Mouse (Mus musculus): ENCODE measurements at regions not wholly inside any gene's neighbourhood (a gene's known extent, or its start where the extent isn't known, plus 50 kb on each side); places are given as distances from the start of the nearest gene placed in this dataset.

DNA sequence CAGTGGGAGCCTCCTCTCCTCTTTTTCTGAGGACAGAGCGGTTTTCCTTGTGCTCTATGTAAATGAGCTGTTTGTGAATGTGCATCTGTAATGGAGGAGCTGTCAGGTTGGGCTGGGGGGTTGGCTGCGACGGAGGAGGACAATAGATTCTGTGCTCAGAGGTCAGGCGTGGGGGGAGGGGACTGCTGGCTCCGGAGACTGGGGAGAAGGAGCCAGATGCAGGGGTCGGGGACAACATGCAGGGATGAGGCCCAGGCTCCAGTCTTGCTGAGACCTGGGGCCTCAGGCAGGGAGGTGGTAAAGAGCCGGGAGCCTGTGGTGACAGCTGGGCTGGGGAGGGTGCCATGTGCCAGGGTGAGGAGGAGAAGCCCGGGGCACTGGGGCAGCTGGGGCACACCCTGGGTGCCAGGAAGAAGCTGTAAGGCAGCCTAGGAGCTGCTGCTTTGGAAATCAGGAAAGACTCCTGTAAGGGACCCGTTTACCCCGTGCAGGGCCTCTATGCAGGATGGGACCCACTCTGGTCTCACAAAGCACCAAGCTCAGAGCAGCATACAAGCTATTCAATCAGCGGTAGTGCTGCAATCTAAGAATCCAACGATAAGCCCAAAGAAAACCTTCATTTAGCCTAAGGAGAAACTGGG lies 124.5 kb downstream of the 3100002H09Rik start:
- no peak for TF ChIP-seq CTCF (IDR thresholded peaks at IDR 0.05; ENCODE audit: control insufficient read depth, insufficient read depth, insufficient read length)
- no peak for TF ChIP-seq MAX (IDR thresholded peaks at IDR 0.05)
- no peak for TF ChIP-seq USF1 (IDR thresholded peaks at IDR 0.05; ENCODE audit: low read depth)
- TF ChIP-seq CEBPB (IDR thresholded peaks at IDR 0.05; ENCODE audit: low read depth): no peak
- no peak for TF ChIP-seq MYOG (IDR thresholded peaks at IDR 0.05; ENCODE audit: control insufficient read depth, extremely low read depth, insufficient read length)
- TF ChIP-seq FOSL1 (IDR thresholded peaks at IDR 0.05; ENCODE audit: insufficient read depth, low read length, poor library complexity, severe bottlenecking): no peak
- no peak for TF ChIP-seq MYOD1 (IDR thresholded peaks at IDR 0.05; ENCODE audit: control insufficient read depth, insufficient read length, low read depth)

Data from C2C12 (cell line).